Mouse (Mus musculus): ENCODE measurements at regions not wholly inside any gene's neighbourhood (a gene's known extent, or its start where the extent isn't known, plus 50 kb on each side); places are given as distances from the start of the nearest gene placed in this dataset.

DNA sequence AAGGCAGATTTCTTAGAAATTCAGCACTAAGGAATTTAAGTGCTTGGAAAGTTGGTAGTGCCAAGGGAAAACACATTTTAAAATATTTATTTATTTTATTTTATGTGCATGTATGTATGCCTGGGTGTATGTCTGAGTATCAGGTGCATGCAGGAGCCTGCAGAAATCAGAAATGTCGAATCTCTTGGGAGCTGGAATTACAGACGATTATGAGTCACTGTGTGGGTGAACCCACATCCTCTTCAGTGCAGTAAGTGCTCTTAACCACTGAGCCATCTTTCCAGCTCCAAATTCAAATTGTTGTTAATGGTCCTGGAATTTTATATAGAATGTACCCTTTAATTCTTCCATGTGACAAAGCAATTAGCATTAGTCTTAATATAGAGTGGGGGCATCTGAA lies 1930.5 kb upstream of the Lrrc6 start:
- TF ChIP-seq CTCF (conservative IDR thresholded peaks at IDR 0.05; ENCODE audit: insufficient read depth, insufficient read length, low read depth, low read length), result no peak
- no peak for TF ChIP-seq POLR2A (IDR thresholded peaks at IDR 0.05; ENCODE audit: low read depth, low read length)
